Mouse (Mus musculus) left cerebral cortex, postnatal 36 days (tissue): ENCODE data around the gene Rapgef4. TPM values are rescaled to one million over a fixed set of nuclear protein-coding genes. Genes with fewer than 3 reads are reported as not detected.

Experiments
- DNase-seq, 2 experiments: peaks; one replicate each; pipeline ENCODE4 v3.0.0; 2021 to 2022; ENCODE audit warnings: low spot score in 2 of 2, mixed read lengths in 1 of 2
- intact Hi-C: fragments of 180-260 bp; cut with DNase I; formaldehyde crosslinking; loops from one replicate; pipeline ENCODE4 v1.15.1; 2025
- total RNA-seq, 2 experiments: library from RNA; stranded (reverse); gene quantifications; 2 replicates each; pipeline ENCODE4 v1.2.3; 2021

Gene Rapgef4
- total RNA-seq, 2 experiments from 2014 or later, result 419 to 456 TPM

- intact Hi-C loops, result loop anchor here (5.0 kb wide), 1 partner anchor 36 kb away; no protein-coding TSS in a partner anchor
- peak in 1 of 2 experiments; percentile 38 for DNase-seq
Observed at GRCm38 (mm10) chr2:71981343-71981851, 357 bp downstream of the Rapgef4 start.

GRCm38 (mm10) chr2:71981896-71982295 is 856 bp downstream of the Rapgef4 start:
- DNase-seq, result no peak
- intact Hi-C loops, result loop anchor here (5.0 kb wide), 1 partner anchor 35 kb away; no protein-coding TSS in a partner anchor

- intact Hi-C loops, result loop anchor here (5.0 kb wide), 1 partner anchor 34 kb away; no protein-coding TSS in a partner anchor
- no peak for DNase-seq
Observed at GRCm38 (mm10) chr2:71982868-71983597, 2.0 kb downstream of the Rapgef4 start.

GRCm38 (mm10) chr2:71985730-71986129 is 4.7 kb downstream of the Rapgef4 start:
- no peak for DNase-seq
- intact Hi-C loops, result no loop called here

- DNase-seq, result peak in 1 of 2 experiments; percentile 30
- intact Hi-C loops, result no loop called here
Observed at GRCm38 (mm10) chr2:71986276-71986848, 5.3 kb downstream of the Rapgef4 start.

- peak; percentile 49 to 52 for DNase-seq
- intact Hi-C loops, result no loop called here
Observed at GRCm38 (mm10) chr2:71988572-71988971, 7.5 kb downstream of the Rapgef4 start.

GRCm38 (mm10) chr2:71992129-71992528 is 11.1 kb downstream of the Rapgef4 start:
- DNase-seq, result no peak
- intact Hi-C loops, result no loop called here

GRCm38 (mm10) chr2:71993729-71994423 is 12.8 kb downstream of the Rapgef4 start:
- intact Hi-C loops, result no loop called here
- no peak for DNase-seq

- DNase-seq, result no peak
- intact Hi-C loops, result no loop called here
Observed at GRCm38 (mm10) chr2:71998531-71998930, 17.5 kb downstream of the Rapgef4 start.

GRCm38 (mm10) chr2:72000102-72000501 is 19.1 kb downstream of the Rapgef4 start:
- intact Hi-C loops, result no loop called here
- no peak for DNase-seq

GRCm38 (mm10) chr2:72002843-72003370 is 21.9 kb downstream of the Rapgef4 start:
- DNase-seq, result no peak
- intact Hi-C loops, result no loop called here

- intact Hi-C loops, result no loop called here
- DNase-seq, result no peak
Observed at GRCm38 (mm10) chr2:72003756-72004525, 22.9 kb downstream of the Rapgef4 start.

- intact Hi-C loops, result no loop called here
- DNase-seq, result no peak
Observed at GRCm38 (mm10) chr2:72005051-72005450, 24.0 kb downstream of the Rapgef4 start.

- intact Hi-C loops, result no loop called here
- DNase-seq, result peak in 1 of 2 experiments; percentile 55
Observed at GRCm38 (mm10) chr2:72009446-72010218, 28.6 kb downstream of the Rapgef4 start.

- intact Hi-C loops, result loop anchor here (5.0 kb wide), 1 partner anchor 33 kb away; the partner anchor contains the start of gene Rapgef4
Observed at GRCm38 (mm10) chr2:72015366-72015765, 34.3 kb downstream of the Rapgef4 start.

GRCm38 (mm10) chr2:72016013-72016412 is 35.0 kb downstream of the Rapgef4 start:
- DNase-seq, result peak; percentile 60 to 62
- intact Hi-C loops, result loop anchor here (5.0 kb wide), 1 partner anchor 34 kb away; the partner anchor contains the start of gene Rapgef4

More at GRCm38 (mm10) chr2:72015366-72015765, 34.3 kb downstream of the Rapgef4 start:
- no peak for DNase-seq

GRCm38 (mm10) chr2:72017168-72017567 is 36.1 kb downstream of the Rapgef4 start:
- intact Hi-C loops, result loop anchor here (5.0 kb wide), 1 partner anchor 35 kb away; the partner anchor contains the start of gene Rapgef4
- no peak for DNase-seq

GRCm38 (mm10) chr2:72018736-72019135 is 37.7 kb downstream of the Rapgef4 start:
- intact Hi-C loops, result loop anchor here (5.0 kb wide), 1 partner anchor 36 kb away; the partner anchor contains the start of gene Rapgef4
- DNase-seq, result no peak
